Mouse (Mus musculus): ENCODE results near the gene 1700001O22Rik. TPM values are rescaled to one million over a fixed set of nuclear protein-coding genes. Genes with fewer than 3 reads are reported as not detected.

The 1700001O22Rik gene
- not detected in 2 replicates for polyA plus RNA-seq (2015; fragmentation: Nextera tagmentation; extraction: Ambion mirVana)

DNA sequence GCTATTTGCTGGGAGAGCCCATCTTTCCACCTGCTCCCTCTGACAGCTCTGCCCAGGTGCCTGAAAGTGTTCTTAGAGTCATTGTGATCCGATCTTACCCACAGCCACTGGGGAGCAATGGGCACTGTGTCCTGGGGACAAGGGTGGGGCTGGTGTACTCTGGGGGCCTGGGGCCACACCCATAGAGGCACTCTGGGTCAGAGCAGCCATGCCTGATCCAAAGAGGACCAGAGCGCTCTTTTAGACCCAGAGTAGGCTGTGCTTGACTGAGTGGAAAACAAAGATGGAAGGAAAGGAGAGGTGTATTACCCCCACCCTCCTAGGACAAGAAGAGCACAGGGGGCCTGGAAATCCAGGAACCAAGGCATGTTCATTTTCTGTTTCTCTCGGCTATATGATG, at the start of gene 1700001O22Rik:
1700001O22Rik (minus strand) TSS at position 58 of the 400 bp plus-strand sequence.
- peaks cover 80% of the 10 kb centered on the region for H3K27me3 ChIP-seq

DNA sequence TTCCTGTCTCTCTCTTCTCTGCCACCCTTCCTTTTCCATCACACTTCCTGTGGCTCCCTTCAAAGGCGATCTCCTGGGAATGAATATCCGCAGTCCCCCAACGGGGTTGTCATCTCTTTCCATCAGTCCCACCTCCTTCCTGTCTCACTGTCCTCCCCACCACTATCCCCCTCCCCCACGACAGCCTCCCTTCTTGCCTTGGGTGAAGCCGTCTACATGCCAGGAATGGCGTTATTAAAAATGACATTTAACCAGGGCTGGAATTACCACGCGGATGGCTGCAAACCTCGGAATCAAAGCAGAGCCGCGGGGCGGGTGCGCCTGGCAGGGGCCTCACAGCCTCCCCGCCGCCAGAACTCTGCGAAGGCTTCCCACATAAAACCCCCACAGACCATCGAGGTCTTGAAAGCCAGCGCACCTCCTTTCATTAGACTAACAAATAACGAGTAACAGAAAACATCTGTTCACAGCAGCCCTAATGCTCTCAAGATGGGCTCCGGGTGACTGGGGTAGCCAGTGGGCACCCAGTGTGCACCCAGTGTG, 49.4 kb upstream of the 1700001O22Rik start:
- peaks cover 40% of the 10 kb centered on the region for H3K27me3 ChIP-seq
- H3K27ac ChIP-seq (replicated peaks): no peak overlapping the region
- no peaks in the 10 kb centered on the region for H3K36me3 ChIP-seq (replicated peaks)
- H3K9ac ChIP-seq: no peak overlapping the region
- no peaks in the 10 kb centered on the region for H3K9me3 ChIP-seq (replicated peaks)
- H3K4me3 ChIP-seq (replicated peaks): no peak overlapping the region
- no peak overlapping the region for H3K4me2 ChIP-seq
- no peak for ATAC-seq (ENCODE audit: insufficient read depth)
- WGBS (ENCODE audit: insufficient replicate concordance): 34% methylated on average over 20 of the region's 20 CpGs
- H3K4me1 ChIP-seq (replicated peaks): no peaks in the 10 kb centered on the region

More for the DNA sequence above, at the start of gene 1700001O22Rik:
- no peaks in the 10 kb centered on the region for H3K36me3 ChIP-seq (replicated peaks)
- H3K9ac ChIP-seq: no peak within 1 kb of the TSS
- H3K4me2 ChIP-seq: no peak within 1 kb of the TSS
- no peak for ATAC-seq (ENCODE audit: insufficient read depth)
- peaks cover 31% of the 10 kb centered on the region for H3K4me1 ChIP-seq (replicated peaks)
- H3K4me3 ChIP-seq (replicated peaks): no peak within 1 kb of the TSS
- WGBS (ENCODE audit: insufficient replicate concordance): 56% methylated on average over 3 of the region's 3 CpGs
- no peak within 1 kb of the TSS for H3K27ac ChIP-seq (replicated peaks)
- no peaks in the 10 kb centered on the region for H3K9me3 ChIP-seq (replicated peaks)

DNA sequence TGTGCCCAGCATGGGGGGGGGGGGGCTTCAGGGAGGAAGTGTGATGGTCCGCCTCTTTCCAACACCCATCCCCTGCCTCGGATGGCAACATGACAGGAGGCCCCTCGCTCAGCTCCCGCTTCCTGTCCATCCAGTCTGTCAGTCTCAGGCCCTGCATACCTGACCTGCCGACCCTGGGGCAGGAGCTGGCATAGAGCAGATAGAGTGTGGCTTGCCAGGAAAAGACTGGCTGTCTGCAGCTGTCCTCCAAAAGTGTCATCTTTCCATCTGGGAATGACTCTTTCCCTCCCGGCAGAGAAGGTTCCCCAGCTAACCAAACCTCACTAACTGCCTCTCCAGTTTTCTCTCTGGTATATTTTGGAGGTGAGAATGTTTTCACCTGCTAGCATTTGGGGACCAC, 47.1 kb upstream of the 1700001O22Rik start:
- 27% methylated on average over 6 of the region's 6 CpGs for WGBS (ENCODE audit: insufficient replicate concordance)
- peaks cover 58% of the 10 kb centered on the region for H3K27me3 ChIP-seq

DNA sequence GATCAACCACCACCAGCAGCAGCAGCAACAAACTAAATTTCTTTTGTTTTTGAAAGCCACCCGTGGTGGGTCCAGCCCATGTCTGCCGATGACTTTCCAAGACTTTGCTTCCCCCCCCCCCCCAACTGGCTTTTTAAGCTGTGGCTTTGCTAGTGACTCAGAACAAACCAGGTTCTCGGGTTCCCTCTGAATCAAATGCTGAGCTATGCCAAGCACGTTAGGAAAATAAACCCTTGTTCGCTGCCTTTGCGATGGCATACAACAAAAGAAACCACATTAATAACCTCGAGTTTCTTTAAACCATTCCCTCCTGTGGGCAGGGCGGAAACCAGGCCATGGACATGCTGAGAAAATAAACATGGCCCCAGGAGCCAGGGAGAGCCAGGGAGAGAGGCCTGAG, 44.7 kb upstream of the 1700001O22Rik start:
- H3K4me3 ChIP-seq (replicated peaks): no peak overlapping the region
- 56% methylated on average over 8 of the region's 8 CpGs for WGBS (ENCODE audit: insufficient replicate concordance)
- ATAC-seq (ENCODE audit: insufficient read depth): no peak
- H3K36me3 ChIP-seq (replicated peaks): no peaks in the 10 kb centered on the region
- H3K4me2 ChIP-seq: no peak overlapping the region
- peaks cover 81% of the 10 kb centered on the region for H3K27me3 ChIP-seq
- H3K27ac ChIP-seq (replicated peaks): no peak overlapping the region
- H3K4me1 ChIP-seq (replicated peaks): no peaks in the 10 kb centered on the region
- H3K9ac ChIP-seq: no peak overlapping the region
- H3K9me3 ChIP-seq (replicated peaks): no peaks in the 10 kb centered on the region

More for the DNA sequence above, 47.1 kb upstream of the 1700001O22Rik start:
- Histone ChIP-seq H3K36me3 (replicated peaks) (no peaks in the 10 kb centered on the region), H3K9me3 (replicated peaks) (no peaks in the 10 kb centered on the region), H3K4me1 (replicated peaks) (no peaks in the 10 kb centered on the region), H3K27ac (replicated peaks) (no peak overlapping the region), H3K4me2 (no peak overlapping the region), H3K4me3 (replicated peaks) (no peak overlapping the region), H3K9ac (no peak overlapping the region)
- ATAC-seq (ENCODE audit: insufficient read depth): no peak

DNA sequence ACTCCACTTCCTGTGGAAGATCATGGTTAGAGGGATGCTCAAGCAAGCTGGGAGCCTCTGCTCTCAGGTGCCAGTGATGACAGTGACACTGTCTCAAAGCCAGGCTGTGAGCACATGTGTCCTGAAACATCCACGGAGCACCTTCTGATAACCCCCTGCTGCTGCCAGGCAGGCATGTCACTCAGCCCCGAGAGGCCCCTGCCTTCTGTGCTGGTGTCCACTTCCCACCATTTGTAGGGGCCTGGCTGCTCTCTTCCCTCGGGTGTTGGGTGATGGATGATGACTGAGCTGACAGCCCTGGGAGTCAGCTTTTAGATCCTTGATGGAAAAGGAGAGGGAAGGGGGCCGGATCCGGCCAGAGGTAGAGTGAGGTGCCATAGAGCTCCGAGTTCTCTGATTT, 43.3 kb upstream of the 1700001O22Rik start:
- Histone ChIP-seq H3K9me3 (replicated peaks) (no peaks in the 10 kb centered on the region), H3K9ac (no peak overlapping the region), H3K27ac (replicated peaks) (no peak overlapping the region), H3K27me3 (peaks cover 81% of the 10 kb centered on the region), H3K4me1 (replicated peaks) (no peaks in the 10 kb centered on the region), H3K36me3 (replicated peaks) (no peaks in the 10 kb centered on the region), H3K4me2 (no peak overlapping the region), H3K4me3 (replicated peaks) (no peak overlapping the region)
- ATAC-seq (ENCODE audit: insufficient read depth): no peak
- 27% methylated on average over 6 of the region's 6 CpGs for WGBS (ENCODE audit: insufficient replicate concordance)

DNA sequence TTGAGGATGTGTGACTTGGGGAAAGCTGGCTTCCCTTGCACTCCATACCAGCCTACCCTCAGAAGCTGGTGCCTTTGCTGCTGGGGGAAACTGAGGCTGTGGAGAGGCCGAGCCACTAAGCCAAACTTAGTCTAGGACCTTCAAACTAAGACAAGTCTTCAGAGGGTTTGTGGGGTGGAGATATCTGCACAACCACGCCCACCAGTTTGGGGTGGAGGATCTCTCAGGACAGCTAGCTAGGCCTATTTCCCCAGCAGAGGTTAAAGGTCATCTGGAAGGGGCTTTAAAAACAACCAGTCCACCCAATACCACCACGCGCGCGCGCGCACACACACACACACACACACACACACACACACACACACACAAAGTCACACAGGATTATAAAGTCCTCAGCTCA, 42.8 kb upstream of the 1700001O22Rik start:
- ATAC-seq (ENCODE audit: insufficient read depth): no peak
- Histone ChIP-seq H3K36me3 (replicated peaks) (no peaks in the 10 kb centered on the region), H3K9ac (no peak overlapping the region), H3K4me2 (no peak overlapping the region), H3K4me3 (replicated peaks) (no peak overlapping the region), H3K9me3 (replicated peaks) (no peaks in the 10 kb centered on the region), H3K4me1 (replicated peaks) (no peaks in the 10 kb centered on the region), H3K27ac (replicated peaks) (no peak overlapping the region), H3K27me3 (peaks cover 83% of the 10 kb centered on the region)
- 73% methylated on average over 8 of the region's 8 CpGs for WGBS (ENCODE audit: insufficient replicate concordance)

DNA sequence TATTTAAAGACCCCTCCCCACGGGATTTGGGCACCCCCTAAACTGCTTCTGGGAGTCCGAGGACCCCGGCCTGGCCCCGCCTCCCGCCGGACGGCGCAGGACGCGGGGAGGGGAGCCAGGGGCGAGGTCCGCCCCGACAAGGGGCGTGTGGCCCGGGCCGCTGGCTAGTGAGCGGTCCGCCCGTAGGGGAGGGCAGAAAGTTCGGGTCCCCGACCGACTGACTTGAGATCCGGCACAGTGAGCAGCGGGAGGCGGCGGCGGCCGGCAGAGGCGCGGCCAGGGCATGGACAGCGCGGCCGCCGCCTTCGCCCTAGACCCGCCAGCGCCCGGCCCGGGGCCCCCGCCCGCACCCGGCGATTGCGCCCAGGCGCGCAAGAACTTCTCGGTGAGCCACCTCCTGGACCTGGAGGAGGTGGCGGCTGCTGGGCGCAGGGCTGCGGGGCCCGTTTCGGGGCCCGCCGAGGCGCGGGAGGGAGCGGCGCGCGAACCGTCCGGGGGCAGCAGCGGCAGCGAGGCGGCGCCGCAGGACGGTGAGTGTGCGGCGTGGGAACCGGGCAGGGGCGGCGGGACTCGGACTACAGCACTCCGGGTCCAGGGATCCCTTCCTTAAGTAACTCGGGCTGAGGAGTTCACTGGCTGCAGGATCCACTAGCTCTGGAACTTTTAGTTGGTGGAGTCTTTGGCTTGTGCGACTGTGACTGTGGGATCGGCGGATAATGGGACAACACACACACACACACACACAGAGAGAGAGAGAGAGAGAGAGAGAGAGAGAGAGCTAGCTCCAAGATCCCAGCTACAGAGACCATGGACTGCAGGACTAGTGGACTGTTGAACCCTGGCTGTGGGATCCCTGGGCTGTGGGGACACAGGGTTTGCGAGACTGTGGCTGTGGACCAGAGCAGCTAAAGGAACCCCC, 42.0 kb upstream of the 1700001O22Rik start:
- no peaks in the 10 kb centered on the region for H3K9me3 ChIP-seq (replicated peaks)
- peak overlapping the region; percentile 46 for H3K4me3 ChIP-seq (replicated peaks)
- no peaks in the 10 kb centered on the region for H3K36me3 ChIP-seq (replicated peaks)
- ATAC-seq (ENCODE audit: insufficient read depth): no peak
- peaks cover 77% of the 10 kb centered on the region for H3K27me3 ChIP-seq
- H3K4me2 ChIP-seq: peak overlapping the region; percentile 63
- H3K27ac ChIP-seq (replicated peaks): no peak overlapping the region
- no peak overlapping the region for H3K9ac ChIP-seq
- WGBS (ENCODE audit: insufficient replicate concordance): 3% methylated on average over 80 of the region's 80 CpGs
- no peaks in the 10 kb centered on the region for H3K4me1 ChIP-seq (replicated peaks)

DNA sequence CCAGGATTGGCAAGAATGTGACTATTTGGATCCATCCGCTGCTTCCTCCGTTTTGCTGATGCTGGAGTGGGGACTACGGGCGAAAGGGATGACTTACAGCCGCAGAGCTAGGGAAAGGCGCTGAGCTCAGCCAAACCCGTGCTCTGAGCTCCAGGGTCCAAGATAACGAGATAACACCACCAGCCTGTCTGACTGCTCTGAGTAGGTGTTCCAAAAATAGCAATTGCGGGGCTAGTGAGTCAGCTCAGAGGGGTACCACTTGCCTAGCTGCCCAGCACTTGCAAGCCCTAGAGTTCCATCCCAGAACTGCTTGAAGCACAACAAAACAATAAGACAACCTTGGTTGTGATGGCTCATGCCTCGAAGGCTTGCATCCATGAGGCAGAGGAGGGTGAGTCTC, 39.2 kb upstream of the 1700001O22Rik start:
- Histone ChIP-seq H3K27me3 (peaks cover 75% of the 10 kb centered on the region), H3K36me3 (replicated peaks) (no peaks in the 10 kb centered on the region), H3K9ac (no peak overlapping the region), H3K4me3 (replicated peaks) (no peak overlapping the region), H3K4me2 (no peak overlapping the region), H3K4me1 (replicated peaks) (no peaks in the 10 kb centered on the region), H3K9me3 (replicated peaks) (no peaks in the 10 kb centered on the region), H3K27ac (replicated peaks) (no peak overlapping the region)
- WGBS (ENCODE audit: insufficient replicate concordance): 28% methylated on average over 10 of the region's 10 CpGs
- ATAC-seq (ENCODE audit: insufficient read depth): no peak

DNA sequence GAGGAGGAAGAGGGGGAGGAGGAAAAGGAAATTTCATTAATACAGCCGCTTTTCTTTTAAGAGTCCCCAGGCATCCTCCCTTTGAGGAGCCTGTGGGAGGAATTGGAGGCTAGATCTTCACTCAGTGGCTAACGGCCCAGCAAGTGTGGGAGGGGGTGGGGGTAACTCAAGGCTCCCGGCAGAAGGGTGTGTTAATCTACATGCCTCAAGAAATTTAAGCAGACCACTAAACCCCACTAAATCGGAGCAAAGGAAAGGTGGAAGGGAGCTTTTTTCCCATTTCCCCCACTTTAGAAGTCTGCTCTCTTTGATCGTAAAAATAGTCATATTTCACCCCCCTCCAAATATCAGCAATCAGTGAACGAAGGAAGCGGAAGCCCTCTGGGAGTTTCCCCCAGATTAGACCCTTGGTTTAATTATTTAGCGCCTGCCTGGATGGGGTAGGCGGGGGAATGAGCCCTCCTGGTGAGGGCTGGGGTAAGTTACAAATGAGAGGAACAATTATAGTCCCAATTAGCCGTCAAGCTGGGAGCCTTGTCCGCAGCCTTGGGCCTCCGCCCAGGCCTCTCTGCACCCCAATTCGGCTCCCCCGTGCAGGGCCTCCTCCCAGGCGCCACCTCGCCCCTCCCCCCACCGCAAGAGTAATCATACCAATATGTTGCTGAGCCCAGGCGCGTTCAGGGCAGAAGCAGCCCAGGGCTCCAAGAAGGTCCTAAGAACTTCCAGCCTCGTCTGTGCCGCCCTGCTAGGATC, 33.0 kb upstream of the 1700001O22Rik start:
- peaks cover 40% of the 10 kb centered on the region for H3K27me3 ChIP-seq
- ATAC-seq (ENCODE audit: insufficient read depth): no peak
- H3K4me2 ChIP-seq: peak overlapping the region; percentile 43
- H3K4me3 ChIP-seq (replicated peaks): no peak overlapping the region
- no peaks in the 10 kb centered on the region for H3K9me3 ChIP-seq (replicated peaks)
- WGBS (ENCODE audit: insufficient replicate concordance): 21% methylated on average over 21 of the region's 21 CpGs
- H3K4me1 ChIP-seq (replicated peaks): peaks cover 10% of the 10 kb centered on the region
- no peak overlapping the region for H3K27ac ChIP-seq (replicated peaks)
- H3K36me3 ChIP-seq (replicated peaks): no peaks in the 10 kb centered on the region
- no peak overlapping the region for H3K9ac ChIP-seq

DNA sequence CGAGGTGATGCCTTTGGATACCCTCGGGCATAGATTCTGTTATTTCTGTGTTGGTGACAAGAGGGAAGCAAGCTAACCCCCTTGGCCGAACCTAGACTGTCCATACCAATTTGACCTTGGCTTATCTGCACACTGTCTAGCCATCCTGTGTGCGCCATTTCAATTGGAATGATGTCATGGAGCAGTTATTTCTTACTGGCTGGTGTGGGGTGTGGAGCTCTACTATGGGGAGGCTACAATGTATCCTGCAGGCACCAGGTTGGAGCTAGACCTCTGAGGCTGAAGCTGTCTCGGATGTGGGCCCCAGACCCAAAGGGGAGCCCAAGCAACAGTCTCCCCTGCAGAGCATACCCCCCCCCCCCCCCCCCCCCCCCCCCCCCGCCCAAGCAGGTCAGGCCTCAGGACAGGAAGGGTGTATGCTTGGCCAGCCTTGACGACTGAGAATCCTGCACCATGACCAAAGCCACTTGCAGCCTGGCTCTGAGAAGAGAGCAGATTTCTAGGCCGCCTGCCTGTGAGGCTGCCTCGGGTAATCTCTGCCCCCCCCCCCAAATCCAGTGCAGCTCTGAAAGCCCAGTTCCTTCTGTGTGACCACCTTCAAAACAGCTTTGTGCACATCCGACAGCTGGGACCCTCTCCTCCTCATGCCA, 31.0 kb upstream of the 1700001O22Rik start, which contains the start of gene Prrx2:
Prrx2 (plus strand) TSS at position 600 of the 650 bp plus-strand sequence.
- H3K9ac ChIP-seq: no peak within 1 kb of the TSS
- no peak within 1 kb of the TSS for H3K4me2 ChIP-seq
- no peak within 1 kb of the TSS for H3K4me3 ChIP-seq (replicated peaks)
- no peaks in the 10 kb centered on the region for H3K9me3 ChIP-seq (replicated peaks)
- 50% methylated on average over 9 of the region's 10 CpGs for WGBS (ENCODE audit: insufficient replicate concordance)
- no peak for ATAC-seq (ENCODE audit: insufficient read depth)
- H3K4me1 ChIP-seq (replicated peaks): peaks cover 10% of the 10 kb centered on the region
- no peaks in the 10 kb centered on the region for H3K36me3 ChIP-seq (replicated peaks)
- peaks cover 33% of the 10 kb centered on the region for H3K27me3 ChIP-seq
- no peak within 1 kb of the TSS for H3K27ac ChIP-seq (replicated peaks)

Measured in liver, embryonic 15.5 days (tissue).